ENCODE assay signal across 20 mouse cellular contexts in the genomic region with DNA sequence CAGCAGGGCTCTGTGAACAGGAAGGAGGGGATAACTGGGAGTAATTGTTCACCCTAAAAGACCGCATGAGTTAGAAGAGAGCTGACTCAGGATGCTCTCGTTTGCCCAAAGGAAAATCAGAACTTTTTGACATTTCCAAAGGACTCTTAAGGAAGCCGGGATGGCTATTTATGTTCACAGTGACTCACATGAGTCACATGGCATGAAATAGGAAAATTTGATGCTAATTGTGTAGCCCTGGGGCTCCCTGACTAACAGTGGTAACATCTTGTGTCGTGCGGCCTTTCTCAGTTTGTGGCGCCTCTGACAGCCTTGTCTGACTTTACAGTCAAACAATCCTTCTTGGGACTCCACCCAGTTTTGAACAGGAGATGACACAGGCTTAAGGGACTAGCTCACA. TPM values are rescaled to one million over a fixed set of nuclear protein-coding genes. Genes with fewer than 3 reads are reported as not detected.
DNase-seq lines count a peak whose midpoint lies in the region; ATAC-seq lines count a peak whose summit lies in the region.
"Had no signal": no experiment of that assay in that cellular context is flagged by ENCODE, and none has a peak within 500 bp of the region (broad histone marks: within the 10 kb centered on the region; RNA-seq: fewer than 3 reads in every experiment).

No protein-coding gene starts in this region.

- no peaks in the 10 kb centered on the region for H3K4me1 ChIP-seq in heart, embryonic 12.5 days (replicated peaks)
- H3K4me1 ChIP-seq: embryonic facial prominence, embryonic 12.5 days had no signal

- H3K9me3 ChIP-seq in heart, embryonic 12.5 days (replicated peaks) = no peaks in the 10 kb centered on the region
- H3K9me3 ChIP-seq: embryonic facial prominence, embryonic 12.5 days; hindbrain, embryonic 12.5 days; neural tube, embryonic 12.5 days had no signal

- no peaks in the 10 kb centered on the region for H3K36me3 ChIP-seq in heart, embryonic 12.5 days
- H3K36me3 ChIP-seq: embryonic facial prominence, embryonic 12.5 days; hindbrain, embryonic 12.5 days; neural tube, embryonic 12.5 days had no signal

- WGBS in heart, embryonic 12.5 days = 67% methylated on average over 6 of the region's 6 CpGs

- no peak for ATAC-seq in activated CD4-positive, CD25-positive, alpha-beta regulatory T cell, adult 4 months
- ATAC-seq in heart, embryonic 12.5 days (ENCODE audit: insufficient number of reproducible peaks, low FRiP score) = no peak

- H3K9ac ChIP-seq in heart, embryonic 12.5 days = no peak overlapping the region
- H3K9ac ChIP-seq: embryonic facial prominence, embryonic 12.5 days; hindbrain, embryonic 12.5 days; neural tube, embryonic 12.5 days had no signal

- H3K27ac ChIP-seq in heart, embryonic 12.5 days (ENCODE audit: poor library complexity, severe bottlenecking) = no peak overlapping the region
- H3K27ac ChIP-seq: embryonic facial prominence, embryonic 12.5 days; hindbrain, embryonic 12.5 days; kidney, postnatal 0 days; neural tube, embryonic 12.5 days; stomach, postnatal 0 days had no signal

- peaks cover 47% of the 10 kb centered on the region for H3K27me3 ChIP-seq in heart, embryonic 12.5 days (replicated peaks)

- peak; percentile 28 to 43 for DNase-seq in frontal cortex, postnatal 36 days (ENCODE audit: low spot score in 2 of 2)
- no peak for DNase-seq in frontal cortex, postnatal 10 days (ENCODE audit: low spot score in 2 of 2)
- DNase-seq in right cerebral cortex, adult 2 months (ENCODE audit: low spot score in 2 of 2) = peak; percentile 31 to 33
- DNase-seq in right cerebral cortex, postnatal 25 days = no peak
- DNase-seq in brain, adult 2 months (ENCODE audit: low read depth, low spot score) = peak; percentile 84
- no peak for DNase-seq in spleen, adult 12 weeks (ENCODE audit: low spot score)
- DNase-seq: adrenal gland, postnatal 36 days; heart, postnatal 14 days; kidney, adult 18-20 months; lung, adult 2 months; lung, postnatal 36 days had no signal

- no peak overlapping the region for H3K4me2 ChIP-seq in heart, embryonic 12.5 days
- H3K4me2 ChIP-seq: embryonic facial prominence, embryonic 12.5 days; heart, embryonic 11.5 days; hindbrain, embryonic 12.5 days; liver, embryonic 11.5 days; neural tube, embryonic 12.5 days had no signal

- H3K4me3 ChIP-seq in heart, embryonic 12.5 days = no peak overlapping the region
- H3K4me3 ChIP-seq: embryonic facial prominence, embryonic 12.5 days; hindbrain, embryonic 12.5 days; neural tube, embryonic 12.5 days had no signal

RNA-seq across cellular contexts. Expression of a gene that starts 51.9 kb away (rescaled TPM):
- 10 to 100 TPM in 1 of 2 experiments, 1 to 10 TPM in 1; 5.8 to 10.5 TPM for polyA plus RNA-seq in activated CD4-positive, CD25-positive, alpha-beta regulatory T cell, adult 4 months (2017; shearing (Covaris generic))
- polyA plus RNA-seq in heart, embryonic 12.5 days (2016; fragmentation: Nextera tagmentation; extraction: Ambion mirVana) = 9.2 and 9.4 TPM in 2 replicates

Comparison
In these comparisons a context has a peak if more than half of its experiments do, and no peak if none do; other contexts are left out.
1. DNase-seq: peak in frontal cortex, postnatal 36 days (2 of 2), right cerebral cortex, adult 2 months (2 of 2) and brain, adult 2 months (single experiment); none in frontal cortex, postnatal 10 days (0 of 2), right cerebral cortex, postnatal 25 days (single experiment) and spleen, adult 12 weeks (single experiment).